Mouse (Mus musculus) neural tube, embryonic 15.5 days (tissue): Measurements from ENCODE around the gene Hbp1. TPM values are rescaled to one million over a fixed set of nuclear protein-coding genes. Genes with fewer than 3 reads are reported as not detected.

ENCODE experiments used
- ATAC-seq: fragments of 200-750 bp; cut with Nextera tagmentation; 2 replicates; pipeline ENCODE4 v1.8.0; 2017; ENCODE audit warnings: mild to moderate bottlenecking, moderate TSS enrichment, moderate library complexity; ENCODE audit not compliant: low FRiP score
- H3K27ac ChIP-seq: fragments of 300-500 bp; sonication (generic); replicated peaks from 2 replicates; pipeline ENCODE4 v1.5.1; 2015; ENCODE audit warnings: mild to moderate bottlenecking, inconsistent platforms
- H3K27me3 ChIP-seq: fragments of 300-500 bp; sonication (generic); replicated peaks from 2 replicates; pipeline ENCODE4 v1.6.1; 2015; ENCODE audit warnings: inconsistent platforms
- H3K36me3 ChIP-seq: fragments of 300-500 bp; sonication (generic); 2 replicates; pipeline ENCODE4 v1.6.1; 2015; ENCODE audit warnings: inconsistent platforms
- H3K4me1 ChIP-seq: fragments of 300-500 bp; sonication (generic); 2 replicates; pipeline ENCODE4 v1.6.1; 2015; ENCODE audit warnings: inconsistent platforms
- H3K4me2 ChIP-seq: fragments of 300-500 bp; sonication (generic); 2 replicates; pipeline ENCODE4 v1.6.1; 2015; ENCODE audit warnings: inconsistent platforms, mild to moderate bottlenecking, moderate library complexity
- H3K4me3 ChIP-seq: fragments of 300-500 bp; sonication (generic); replicated peaks from 2 replicates; pipeline ENCODE4 v1.5.1; 2015; ENCODE audit warnings: mild to moderate bottlenecking, inconsistent platforms
- H3K9ac ChIP-seq: fragments of 300-500 bp; sonication (generic); replicated peaks from 2 replicates; pipeline ENCODE4 v1.6.1; 2015; ENCODE audit warnings: mild to moderate bottlenecking, inconsistent platforms
- H3K9me3 ChIP-seq: fragments of 300-500 bp; sonication (generic); replicated peaks from 2 replicates; pipeline ENCODE4 v1.6.1; 2016; ENCODE audit warnings: inconsistent platforms
- WGBS: fragments of 180-500 bp; shearing (Covaris S2); methylation state at CpG from one replicate; pipeline ENCODE4 v1.1.7; 2015; ENCODE audit warnings: mixed read lengths; 5-methylcytosine and 5-hydroxymethylcytosine counted together
- polyA plus RNA-seq: library from polyadenylated mRNA; unstranded; fragments of >200 nt; fragmentation: Nextera tagmentation; extraction: Ambion mirVana; gene quantifications from 2 replicates; pipeline ENCODE4 v1.2.1, GENCODE M21; 2015

Hbp1 gene
- polyA plus RNA-seq, 1 experiment from 2014 or later: 39.1 TPM

DNA sequence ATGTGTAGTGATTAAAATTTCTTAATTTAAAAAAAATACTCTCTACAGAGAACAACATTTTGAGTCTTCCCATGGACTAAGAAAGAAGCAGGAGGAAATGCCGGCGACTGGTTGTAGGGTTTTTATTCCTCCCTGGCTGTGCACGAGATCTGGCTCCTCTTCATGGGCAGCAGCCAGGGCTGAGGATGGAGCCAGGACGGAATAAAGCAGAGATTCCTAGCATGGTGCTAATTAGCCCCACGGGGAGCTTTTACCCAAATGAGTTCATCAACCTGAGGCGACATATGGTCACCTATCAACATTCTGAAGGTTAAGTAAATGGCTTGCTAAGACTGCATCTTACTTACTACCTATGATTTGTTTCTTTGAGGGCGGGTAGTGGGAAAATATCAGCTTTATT is 32.9 kb upstream of the Hbp1 start:
- no peaks in the 10 kb centered on the region for H3K9me3 ChIP-seq
- 50% methylated on average over 7 of the region's 7 CpGs for WGBS
- H3K36me3 ChIP-seq: 0 out of 2 replicates have a peak, but pooled peaks cover 6% of the 10 kb centered on the region
- no peak overlapping the region for H3K9ac ChIP-seq
- peaks cover 5% of the 10 kb centered on the region; the same call in 1 of the 2 replicates for H3K4me1 ChIP-seq
- H3K4me3 ChIP-seq: no peak overlapping the region
- no peak for ATAC-seq
- H3K27me3 ChIP-seq: no peaks in the 10 kb centered on the region
- H3K27ac ChIP-seq: no peak overlapping the region; the same call in 1 of the 2 replicates
- no peak overlapping the region for H3K4me2 ChIP-seq

DNA sequence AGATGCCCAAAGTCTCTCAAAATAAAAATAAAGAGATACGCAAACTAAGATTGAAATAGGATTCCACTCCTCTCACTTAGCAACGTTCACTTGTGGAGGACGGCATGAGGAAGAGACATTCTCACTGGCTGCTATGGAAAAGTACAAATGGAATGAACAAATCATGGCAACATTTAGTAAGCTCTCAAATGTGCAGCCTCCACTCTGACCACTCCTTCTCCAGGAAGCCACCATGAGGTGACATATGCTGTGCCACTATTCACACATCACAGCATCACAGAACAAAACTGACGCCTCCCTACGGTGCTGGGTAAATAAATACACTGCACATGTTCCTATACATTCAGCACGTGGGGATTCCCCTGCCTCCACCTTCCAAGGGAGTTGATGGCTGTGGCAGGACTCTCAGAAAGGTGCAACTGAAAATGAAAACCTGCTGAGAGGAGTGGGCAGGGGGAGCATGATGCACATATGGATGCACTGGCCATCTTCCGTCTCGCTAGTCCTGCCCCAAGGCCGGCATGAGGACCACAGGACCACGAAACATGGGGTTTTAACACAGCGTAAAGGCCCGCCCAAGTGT is 27.4 kb upstream of the Hbp1 start:
- Histone ChIP-seq H3K27me3 (no peaks in the 10 kb centered on the region), H3K9me3 (no peaks in the 10 kb centered on the region), H3K4me2 (no peak overlapping the region), H3K4me1 (peaks cover 6% of the 10 kb centered on the region; the same call in 1 of the 2 replicates), H3K9ac (no peak overlapping the region), H3K36me3 (0 out of 2 replicates have a peak, but pooled peaks cover 2% of the 10 kb centered on the region), H3K4me3 (no peak overlapping the region), H3K27ac (no peak overlapping the region)
- 69% methylated on average over 12 of the region's 12 CpGs for WGBS
- no peak for ATAC-seq

DNA sequence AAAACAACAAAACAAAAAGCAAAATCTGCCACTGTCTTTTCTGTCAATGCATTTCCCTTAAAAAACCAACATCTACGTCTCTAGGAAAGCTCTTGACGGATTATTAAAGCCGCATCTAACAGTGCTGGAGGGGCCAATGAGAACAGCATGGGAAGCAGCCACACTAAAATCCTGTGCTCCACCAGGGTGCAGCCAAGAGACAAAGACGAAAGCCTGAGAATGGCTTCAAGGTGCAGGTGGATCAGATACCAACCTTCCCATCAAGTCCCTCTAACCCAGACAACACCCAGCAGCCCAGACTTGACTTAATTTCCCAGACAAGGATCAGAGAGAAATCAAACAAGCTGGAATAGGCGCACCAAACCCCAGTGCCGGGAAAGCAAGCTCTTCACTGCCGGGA is 26.2 kb upstream of the Hbp1 start:
- no peak overlapping the region for H3K4me3 ChIP-seq
- no peaks in the 10 kb centered on the region for H3K27me3 ChIP-seq
- ATAC-seq: peak; percentile 58; the same call in 1 of the 2 replicates
- H3K36me3 ChIP-seq: peaks cover 6% of the 10 kb centered on the region
- no peak overlapping the region for H3K27ac ChIP-seq
- no peak overlapping the region for H3K4me2 ChIP-seq
- H3K9ac ChIP-seq: no peak overlapping the region
- H3K9me3 ChIP-seq: no peaks in the 10 kb centered on the region
- 56% methylated on average over 7 of the region's 7 CpGs for WGBS
- peaks cover 6% of the 10 kb centered on the region; the same call in 1 of the 2 replicates for H3K4me1 ChIP-seq

DNA sequence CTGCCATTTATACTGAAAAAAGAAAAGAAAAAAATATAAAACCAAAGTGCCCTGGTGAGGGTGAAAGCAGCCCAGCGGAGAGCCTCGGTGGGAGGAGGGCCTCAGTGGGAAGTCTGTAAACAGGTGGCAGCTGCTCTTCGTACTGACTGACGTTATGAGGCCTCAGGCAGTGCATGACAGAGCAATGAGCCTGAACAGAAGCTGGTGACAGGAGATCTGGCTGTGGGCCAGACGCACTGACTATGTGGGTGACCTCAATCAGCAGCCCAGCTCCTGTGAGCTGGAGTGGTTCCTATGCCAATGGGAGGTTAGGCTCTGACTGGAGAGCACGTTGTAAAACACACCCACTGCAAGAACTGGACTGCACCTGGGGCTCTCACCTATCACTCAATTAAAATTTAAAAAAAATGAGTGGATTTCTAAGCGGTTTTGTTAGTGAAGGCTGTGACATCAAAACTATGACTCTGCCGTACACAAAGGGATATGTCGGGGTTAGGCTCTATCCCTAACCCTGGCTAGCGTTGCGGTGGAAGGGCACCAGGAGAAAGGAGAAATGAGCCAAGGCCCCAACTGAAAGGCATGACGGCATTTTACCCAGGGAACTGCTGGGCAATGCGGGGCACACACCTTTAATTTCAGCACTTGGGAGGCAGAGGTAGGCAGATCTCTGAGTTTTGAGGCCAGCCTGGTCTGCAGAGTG is 23.3 kb upstream of the Hbp1 start:
- Histone ChIP-seq H3K27ac (no peak overlapping the region), H3K9me3 (no peaks in the 10 kb centered on the region), H3K27me3 (no peaks in the 10 kb centered on the region), H3K4me2 (no peak overlapping the region), H3K9ac (no peak overlapping the region), H3K36me3 (peaks cover 14% of the 10 kb centered on the region), H3K4me1 (peaks cover 6% of the 10 kb centered on the region; the same call in 1 of the 2 replicates), H3K4me3 (no peak overlapping the region)
- 58% methylated on average over 13 of the region's 13 CpGs for WGBS
- peak; percentile 68; the same call in 1 of the 2 replicates for ATAC-seq

DNA sequence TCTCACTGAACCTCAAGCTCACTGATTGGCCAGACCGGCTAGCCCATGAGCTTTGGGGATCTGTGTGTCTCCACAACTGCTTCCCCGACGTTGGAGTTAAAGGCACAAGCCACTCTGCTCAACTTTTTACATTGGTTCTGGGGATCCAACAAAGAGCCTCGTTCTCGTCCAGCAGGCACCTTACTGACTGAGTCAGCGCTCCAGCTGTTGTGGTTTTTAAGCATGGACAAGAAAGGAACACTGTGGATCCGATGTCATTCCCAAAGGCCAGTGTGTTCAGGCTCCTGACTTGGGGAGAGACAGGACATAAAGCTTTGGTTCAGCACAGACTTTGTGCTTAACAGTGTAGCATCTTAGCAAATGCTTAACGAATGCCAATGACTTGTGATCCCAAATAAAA is 21.2 kb upstream of the Hbp1 start:
- ATAC-seq: no peak
- 86% methylated on average over 8 of the region's 8 CpGs for WGBS
- no peak overlapping the region for H3K9ac ChIP-seq
- H3K36me3 ChIP-seq: peaks cover 14% of the 10 kb centered on the region
- H3K27me3 ChIP-seq: no peaks in the 10 kb centered on the region
- 0 out of 2 replicates have a peak, but pooled peaks cover 7% of the 10 kb centered on the region for H3K4me1 ChIP-seq
- H3K27ac ChIP-seq: no peak overlapping the region
- H3K4me3 ChIP-seq: no peak overlapping the region
- H3K9me3 ChIP-seq: no peaks in the 10 kb centered on the region
- no peak overlapping the region for H3K4me2 ChIP-seq

DNA sequence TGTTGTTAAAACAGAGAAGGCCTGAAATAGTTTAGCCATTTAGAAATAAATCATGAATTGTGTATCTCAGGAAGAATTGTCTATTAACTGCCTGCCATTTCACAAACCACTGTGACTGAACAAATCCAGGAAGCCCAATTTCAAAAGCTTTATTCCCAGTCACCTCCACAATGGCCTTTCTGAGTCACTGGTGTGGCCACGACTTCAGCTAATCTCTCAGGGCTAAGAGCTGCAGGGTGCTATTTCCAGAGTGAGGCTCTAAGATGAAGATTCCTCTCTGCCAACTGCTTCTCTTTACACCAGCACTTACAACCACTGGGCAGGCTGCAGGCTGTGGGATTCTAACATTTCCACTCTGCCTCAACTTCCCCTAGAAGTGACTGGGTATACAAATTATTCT is 18.8 kb upstream of the Hbp1 start:
- Histone ChIP-seq H3K9ac (no peak overlapping the region), H3K9me3 (no peaks in the 10 kb centered on the region), H3K4me2 (no peak overlapping the region), H3K27ac (no peak overlapping the region), H3K4me3 (no peak overlapping the region), H3K36me3 (peaks cover 26% of the 10 kb centered on the region), H3K27me3 (no peaks in the 10 kb centered on the region), H3K4me1 (0 out of 2 replicates have a peak, but pooled peaks cover 7% of the 10 kb centered on the region)
- no peak for ATAC-seq
- WGBS: 18% methylated on average over 1 of the region's 1 CpGs

DNA sequence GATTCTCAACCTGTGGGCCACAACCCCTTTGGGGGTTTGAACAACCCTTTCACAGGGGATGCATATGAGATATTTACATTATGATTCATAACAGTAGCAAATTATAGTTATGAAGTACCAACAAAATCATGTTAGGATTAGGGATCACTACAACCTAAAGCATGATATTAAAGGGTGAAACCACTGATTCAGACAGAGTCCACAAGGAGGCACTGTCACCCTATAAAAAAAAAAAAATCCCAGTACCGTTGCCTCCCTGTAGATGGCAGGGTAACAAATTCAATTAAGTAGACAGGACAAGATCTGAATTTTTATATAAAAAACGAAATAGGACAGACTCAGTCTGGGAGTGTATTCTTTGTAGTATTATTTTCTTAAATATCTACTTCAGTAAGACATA is 17.2 kb upstream of the Hbp1 start:
- H3K36me3 ChIP-seq: peaks cover 29% of the 10 kb centered on the region
- WGBS: 7% methylated on average over 2 of the region's 2 CpGs
- H3K4me3 ChIP-seq: no peak overlapping the region
- ATAC-seq: peak; percentile 67
- H3K27ac ChIP-seq: no peak overlapping the region
- 0 out of 2 replicates have a peak, but pooled peaks cover 3% of the 10 kb centered on the region for H3K4me1 ChIP-seq
- H3K9ac ChIP-seq: no peak overlapping the region
- no peaks in the 10 kb centered on the region for H3K9me3 ChIP-seq
- no peak overlapping the region for H3K4me2 ChIP-seq
- H3K27me3 ChIP-seq: no peaks in the 10 kb centered on the region

DNA sequence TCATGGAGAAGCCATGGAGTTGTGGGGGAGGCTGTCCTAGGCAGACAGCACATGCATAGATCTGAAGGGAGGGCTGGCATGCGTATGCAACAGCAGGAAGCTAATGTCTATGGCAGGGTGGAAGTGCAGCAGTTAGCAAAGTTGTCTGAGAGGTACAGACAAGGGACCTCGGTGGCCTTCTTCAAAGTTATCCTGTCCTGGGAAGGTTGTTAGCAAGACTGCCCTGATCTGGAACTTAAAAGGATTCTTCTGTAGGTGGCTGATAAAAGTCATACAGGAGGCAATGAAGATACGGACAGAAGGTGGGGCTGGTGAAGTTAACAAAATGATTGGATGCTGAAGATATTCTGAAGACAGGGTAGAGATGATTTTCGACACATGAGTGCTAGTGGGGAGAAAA is 16.1 kb upstream of the Hbp1 start:
- H3K36me3 ChIP-seq: peaks cover 24% of the 10 kb centered on the region
- no peak for ATAC-seq
- H3K9me3 ChIP-seq: no peaks in the 10 kb centered on the region
- H3K4me1 ChIP-seq: 0 out of 2 replicates have a peak, but pooled peaks cover 3% of the 10 kb centered on the region
- H3K27me3 ChIP-seq: no peaks in the 10 kb centered on the region
- H3K27ac ChIP-seq: no peak overlapping the region
- 89% methylated on average over 4 of the region's 4 CpGs for WGBS
- no peak overlapping the region for H3K4me3 ChIP-seq
- H3K4me2 ChIP-seq: no peak overlapping the region
- no peak overlapping the region for H3K9ac ChIP-seq

DNA sequence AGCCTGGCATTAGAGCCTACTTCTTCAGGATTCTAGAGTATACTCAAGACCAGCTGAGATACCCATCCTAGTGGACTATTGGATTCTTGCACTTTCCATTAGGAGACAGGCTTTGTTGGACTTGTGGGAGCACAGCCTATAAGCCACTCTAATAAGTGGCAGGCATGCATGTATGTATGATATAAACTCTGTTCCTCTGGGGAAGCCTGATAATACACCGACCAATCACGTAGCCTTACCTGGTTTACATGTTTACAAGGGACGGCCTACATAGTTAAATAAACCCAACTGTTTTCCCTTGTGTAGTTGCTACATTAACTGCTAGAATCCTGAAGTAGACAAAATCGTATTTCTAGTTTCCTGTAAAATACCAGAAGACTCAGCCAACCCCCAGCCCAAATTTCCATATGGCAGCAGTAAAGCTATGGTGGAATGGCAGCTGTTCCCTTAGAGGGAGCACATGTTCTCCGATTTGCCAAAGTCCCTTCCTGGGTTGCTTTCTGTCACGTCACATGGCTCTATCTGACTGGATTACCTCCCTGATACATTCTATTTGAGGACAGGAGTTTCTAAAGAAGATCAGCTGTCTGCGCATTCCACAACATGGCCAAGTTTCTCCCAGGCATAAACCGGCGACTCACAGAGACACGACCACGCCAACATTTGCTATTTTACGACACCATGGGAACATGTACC is 15.3 kb upstream of the Hbp1 start:
- ATAC-seq: no peak
- 89% methylated on average over 12 of the region's 12 CpGs for WGBS
- H3K27me3 ChIP-seq: no peaks in the 10 kb centered on the region
- H3K9me3 ChIP-seq: no peaks in the 10 kb centered on the region
- no peak overlapping the region for H3K27ac ChIP-seq
- peaks cover 17% of the 10 kb centered on the region for H3K36me3 ChIP-seq
- no peak overlapping the region for H3K4me2 ChIP-seq
- no peak overlapping the region for H3K4me3 ChIP-seq
- no peak overlapping the region for H3K9ac ChIP-seq
- H3K4me1 ChIP-seq: 0 out of 2 replicates have a peak, but pooled peaks cover 3% of the 10 kb centered on the region

DNA sequence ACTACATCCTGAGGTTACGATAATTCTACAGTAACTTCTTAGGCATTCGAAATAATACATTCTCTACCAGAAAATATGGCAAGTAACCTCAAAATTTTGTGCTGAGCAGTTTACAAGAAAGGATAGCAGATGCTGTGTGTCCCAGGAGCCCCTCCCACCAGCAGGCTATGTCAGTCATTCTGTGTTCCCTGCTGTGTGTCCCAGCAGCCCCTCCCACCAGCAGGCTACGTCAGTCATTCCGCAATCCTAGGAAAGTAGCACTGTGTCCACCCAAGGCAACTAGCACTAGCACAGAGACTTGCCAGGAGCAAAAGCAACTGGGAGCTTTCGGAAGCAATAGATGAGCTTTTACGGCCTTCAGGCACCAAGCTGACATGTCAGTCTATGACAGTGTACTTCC is 13.7 kb upstream of the Hbp1 start:
- Histone ChIP-seq H3K9me3 (no peaks in the 10 kb centered on the region), H3K9ac (no peak overlapping the region), H3K4me2 (no peak overlapping the region), H3K4me3 (no peak overlapping the region), H3K36me3 (peaks cover 21% of the 10 kb centered on the region; the same call in 1 of the 2 replicates), H3K27me3 (no peaks in the 10 kb centered on the region), H3K27ac (no peak overlapping the region), H3K4me1 (0 out of 2 replicates have a peak, but pooled peaks cover 3% of the 10 kb centered on the region)
- WGBS: 81% methylated on average over 6 of the region's 6 CpGs
- ATAC-seq: no peak

DNA sequence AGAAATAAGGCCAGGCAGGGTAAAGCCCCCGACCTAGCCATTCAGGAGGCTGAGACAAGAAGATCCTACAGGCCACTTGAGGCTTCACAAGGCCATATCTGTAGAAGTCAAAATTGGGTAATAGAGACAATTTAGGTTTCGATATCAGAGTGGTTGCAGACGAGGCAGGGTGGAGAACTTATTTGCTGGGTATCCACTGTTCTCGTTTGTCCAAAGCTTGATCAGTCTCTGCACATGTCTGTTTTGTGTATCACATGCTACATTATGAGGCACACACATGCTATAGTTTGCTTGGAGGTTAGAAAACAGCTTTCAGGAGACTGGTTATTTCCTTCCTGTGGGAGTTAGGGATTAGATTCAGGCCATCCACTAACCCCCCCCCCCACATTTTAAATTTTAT is 5.5 kb upstream of the Hbp1 start:
- Histone ChIP-seq H3K36me3 (peaks cover 3% of the 10 kb centered on the region; the same call in 1 of the 2 replicates), H3K4me1 (0 out of 2 replicates have a peak, but pooled peaks cover 4% of the 10 kb centered on the region), H3K4me3 (no peak overlapping the region), H3K4me2 (no peak overlapping the region), H3K9me3 (no peaks in the 10 kb centered on the region), H3K27me3 (no peaks in the 10 kb centered on the region), H3K27ac (no peak overlapping the region), H3K9ac (no peak overlapping the region)
- WGBS: 92% methylated on average over 4 of the region's 4 CpGs
- no peak for ATAC-seq
